Mouse (Mus musculus) E14TG2a.4 (cell line): ENCODE data around the gene Gtf2h3.

Experiments used
- CTCF ChIP-seq: conservative IDR thresholded peaks from 2 replicates; pipeline ENCODE4 v1.5.1; 2014; ENCODE audit warnings: low read length
- NANOG ChIP-seq: IDR thresholded peaks from 2 replicates; pipeline ENCODE4 v1.6.1; 2014; ENCODE audit warnings: borderline replicate concordance, low read length, mixed read lengths
- POU5F1 ChIP-seq: IDR thresholded peaks from 2 replicates; pipeline ENCODE4 v1.6.1; 2014; ENCODE audit warnings: low read length, borderline replicate concordance

DNA sequence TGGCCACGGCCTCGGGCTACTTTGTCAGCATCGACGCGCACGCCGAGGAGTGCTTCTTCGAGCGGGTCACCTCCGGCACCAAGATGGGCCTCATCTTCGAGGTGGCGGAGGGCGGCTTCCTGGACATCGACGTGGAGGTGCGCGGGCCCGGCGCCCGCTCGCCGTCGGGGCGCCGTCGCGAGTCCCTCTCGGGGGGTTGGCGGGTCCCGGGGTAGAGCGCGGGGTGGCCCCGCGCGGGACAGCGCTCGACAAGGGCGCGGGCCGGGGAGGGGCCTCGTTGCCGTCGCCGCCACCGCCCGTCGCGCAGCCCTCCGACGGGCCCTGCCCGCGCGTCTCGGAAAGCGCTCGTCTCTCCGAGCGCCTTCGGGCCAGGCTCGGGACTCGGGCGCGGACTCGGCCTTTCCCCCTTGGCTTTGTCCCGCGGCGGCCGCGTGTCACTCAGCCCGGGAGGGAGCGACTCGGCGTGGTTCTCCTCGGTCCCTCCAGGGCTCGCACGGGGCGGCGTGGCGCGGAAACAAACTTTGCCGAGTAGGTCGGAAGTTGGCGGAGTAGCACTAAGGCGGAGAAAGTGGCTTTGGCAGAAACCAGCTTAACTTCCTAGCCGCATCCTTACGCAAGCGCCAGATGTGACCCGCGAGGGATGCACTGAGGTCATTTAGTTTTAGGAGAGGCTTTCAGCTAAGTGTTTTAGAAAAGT, 37.9 kb upstream of the Gtf2h3 start:
- TF ChIP-seq CTCF (no peak), NANOG (no peak), POU5F1 (no peak)
